Mouse (Mus musculus): Measurements from ENCODE around the gene Atg10.

DNA sequence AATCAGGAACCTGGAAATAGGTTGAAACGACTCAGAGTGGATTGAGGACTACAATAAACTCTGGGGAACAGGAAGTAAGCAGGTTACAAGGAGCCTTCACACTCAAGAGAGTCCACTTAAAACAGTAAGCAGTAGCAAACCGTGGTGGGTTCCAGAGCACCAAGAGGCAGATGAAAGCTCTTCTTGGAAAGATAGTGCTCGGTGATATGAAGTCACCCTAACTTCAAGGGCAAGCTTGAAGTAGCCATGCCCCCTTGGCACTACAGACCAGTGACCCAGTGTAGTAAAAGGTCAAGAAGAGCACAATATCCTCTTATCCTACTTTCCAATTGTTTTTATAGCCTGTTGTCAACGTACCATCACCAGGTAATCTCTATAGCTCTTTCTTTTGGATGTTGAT is 2.1 kb downstream of the Atg10 start:
- TF ChIP-seq CTCF (IDR thresholded peaks at IDR 0.05; ENCODE audit: low read depth): no peak
- TF ChIP-seq EP300 (IDR thresholded peaks at IDR 0.05; ENCODE audit: low read depth): no peak

Measured in heart, postnatal 0 days (tissue).